Mouse (Mus musculus) adrenal gland, adult 8-10 months (tissue): ENCODE measurements around the gene Phyhd1. TPM values are rescaled to one million over a fixed set of nuclear protein-coding genes. Genes with fewer than 3 reads are reported as not detected.

Experiments used
- DNase-seq: peaks from one replicate; pipeline ENCODE4 v3.0.0; 2022
- total RNA-seq, 4 experiments: library from RNA; stranded (reverse); gene quantifications; 2 replicates each; pipeline ENCODE4 v1.2.4; 2022

Phyhd1 gene
- total RNA-seq, 4 experiments from 2014 or later, result 12.0 to 20.7 (median 15.4) TPM

DNA sequence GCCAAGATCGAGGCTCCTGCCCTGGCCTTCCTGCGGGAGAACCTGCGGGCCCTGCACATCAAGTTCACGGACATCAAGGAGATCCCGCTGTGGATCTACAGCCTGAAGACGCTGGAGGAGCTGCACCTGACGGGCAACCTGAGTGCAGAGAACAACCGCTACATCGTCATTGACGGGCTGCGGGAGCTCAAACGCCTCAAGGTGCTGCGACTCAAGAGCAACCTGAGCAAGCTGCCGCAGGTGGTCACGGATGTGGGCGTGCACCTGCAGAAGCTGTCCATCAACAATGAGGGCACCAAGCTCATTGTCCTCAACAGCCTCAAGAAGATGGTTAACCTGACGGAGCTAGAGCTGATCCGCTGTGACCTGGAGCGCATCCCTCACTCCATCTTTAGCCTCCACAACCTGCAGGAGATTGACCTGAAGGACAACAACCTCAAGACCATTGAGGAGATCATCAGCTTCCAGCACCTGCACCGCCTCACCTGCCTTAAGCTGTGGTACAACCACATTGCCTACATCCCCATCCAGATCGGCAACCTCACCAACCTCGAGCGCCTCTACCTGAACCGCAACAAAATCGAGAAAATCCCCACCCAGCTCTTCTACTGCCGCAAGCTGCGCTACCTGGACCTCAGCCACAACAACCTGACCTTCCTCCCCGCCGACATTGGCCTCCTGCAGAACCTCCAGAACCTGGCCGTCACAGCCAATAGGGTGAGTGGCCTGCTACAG lies 9.2 kb upstream of the Phyhd1 start:
- no peak for DNase-seq

GRCm38 (mm10) chr2:30257699-30258460 lies 8.1 kb upstream of the Phyhd1 start:
- DNase-seq, result no peak

GRCm38 (mm10) chr2:30258600-30258999 lies 7.4 kb upstream of the Phyhd1 start:
- DNase-seq, result no peak

GRCm38 (mm10) chr2:30259131-30260064 lies 6.6 kb upstream of the Phyhd1 start:
- DNase-seq, result no peak

GRCm38 (mm10) chr2:30261064-30261736 lies 4.8 kb upstream of the Phyhd1 start:
- DNase-seq, result no peak

GRCm38 (mm10) chr2:30261921-30262839 lies 3.8 kb upstream of the Phyhd1 start:
- no peak for DNase-seq

DNA sequence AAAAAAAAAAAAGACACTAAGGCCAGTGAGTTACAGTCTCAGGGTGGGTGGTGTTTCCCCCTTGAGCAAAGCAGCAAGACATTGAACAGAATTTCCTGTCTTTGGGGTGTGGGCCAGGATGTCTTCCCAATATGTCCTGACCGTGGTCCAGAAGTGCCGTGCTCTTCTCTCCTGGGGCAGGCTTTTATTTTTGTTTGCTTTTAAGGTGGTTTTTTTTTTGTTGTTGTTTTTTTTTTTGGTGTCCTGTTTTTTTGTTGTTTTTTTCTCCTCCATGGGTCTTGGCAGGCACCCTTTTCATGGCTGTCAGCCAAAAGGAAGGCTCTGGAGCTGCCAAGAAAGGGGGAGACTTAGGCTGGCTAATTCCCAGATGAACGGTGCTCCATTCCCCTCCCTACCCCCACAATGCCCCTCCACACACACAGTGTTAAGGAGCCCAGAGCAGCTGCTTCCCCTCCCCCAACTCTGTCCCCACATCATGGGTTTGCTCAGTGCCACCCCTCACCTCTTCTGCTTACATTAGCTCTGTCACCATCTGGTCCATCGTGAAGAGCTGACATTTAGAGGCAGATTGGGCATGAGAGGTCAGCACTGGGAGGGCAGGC lies 3.1 kb upstream of the Phyhd1 start:
- DNase-seq, result no peak

DNA sequence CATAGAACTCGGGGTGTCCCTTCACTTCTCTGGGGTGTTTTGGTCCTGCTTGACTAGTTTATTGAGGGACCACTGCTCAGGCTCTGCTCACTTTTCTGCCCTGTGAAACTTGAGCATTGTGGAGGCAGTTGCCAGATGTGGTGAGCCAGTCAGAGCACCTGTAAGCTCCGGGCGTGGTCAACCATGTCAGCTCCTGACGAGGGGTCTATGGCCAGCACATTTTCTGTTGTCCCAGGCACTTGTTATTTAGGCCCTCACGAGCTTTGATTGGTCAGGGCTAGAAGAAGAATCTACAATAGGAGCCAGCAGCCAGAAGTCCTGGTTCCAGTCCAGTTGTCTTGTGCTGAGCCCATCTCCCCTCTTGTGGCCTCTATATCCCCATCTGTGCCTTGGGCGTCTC lies 2.2 kb upstream of the Phyhd1 start:
- DNase-seq, result no peak

- DNase-seq, result no peak
These were observed 1.1 kb upstream of the Phyhd1 start for GRCm38 (mm10) chr2:30264671-30265519.

DNA sequence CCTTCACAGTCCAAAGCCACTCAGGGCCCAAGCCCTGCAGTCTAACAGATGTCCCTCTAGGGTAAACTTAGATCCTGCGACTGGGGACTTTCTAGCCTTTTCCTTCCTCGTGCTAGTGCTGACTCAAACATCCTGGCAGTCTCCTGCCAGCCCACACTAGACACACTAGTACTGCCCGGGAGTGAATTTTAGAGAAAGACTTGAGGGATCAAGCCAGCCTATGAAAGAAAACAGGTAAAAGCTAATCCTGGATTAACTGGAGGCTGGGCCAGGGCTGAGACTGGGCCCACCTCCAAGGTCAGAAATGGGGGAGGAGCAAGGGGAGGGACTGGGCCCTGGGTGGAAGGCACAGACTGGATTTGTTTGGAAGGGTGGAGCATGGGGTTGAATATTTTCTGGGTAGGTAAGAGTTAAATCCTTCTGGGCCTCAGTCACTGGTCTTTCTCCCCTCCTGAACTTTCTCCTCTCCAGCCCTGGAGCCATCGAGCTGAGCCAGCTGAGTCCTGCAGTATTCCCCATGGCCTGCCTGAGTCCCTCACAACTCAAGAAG lies 464 bp downstream of the Phyhd1 start:
- no peak for DNase-seq

DNA sequence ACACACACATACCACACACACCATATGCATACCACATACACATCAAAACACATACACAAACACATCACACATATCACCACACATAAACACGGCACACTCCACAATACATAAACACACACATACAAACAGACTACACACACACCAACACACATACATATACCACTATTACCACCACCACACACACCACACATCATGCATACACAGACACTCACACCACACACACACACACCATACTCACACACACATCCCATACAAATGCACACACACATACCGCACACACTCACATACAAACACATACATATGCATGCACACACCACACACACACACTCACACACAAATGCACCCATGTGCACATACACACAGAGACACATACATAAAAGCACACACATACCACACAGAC lies 1.5 kb downstream of the Phyhd1 start:
- no peak for DNase-seq

DNA sequence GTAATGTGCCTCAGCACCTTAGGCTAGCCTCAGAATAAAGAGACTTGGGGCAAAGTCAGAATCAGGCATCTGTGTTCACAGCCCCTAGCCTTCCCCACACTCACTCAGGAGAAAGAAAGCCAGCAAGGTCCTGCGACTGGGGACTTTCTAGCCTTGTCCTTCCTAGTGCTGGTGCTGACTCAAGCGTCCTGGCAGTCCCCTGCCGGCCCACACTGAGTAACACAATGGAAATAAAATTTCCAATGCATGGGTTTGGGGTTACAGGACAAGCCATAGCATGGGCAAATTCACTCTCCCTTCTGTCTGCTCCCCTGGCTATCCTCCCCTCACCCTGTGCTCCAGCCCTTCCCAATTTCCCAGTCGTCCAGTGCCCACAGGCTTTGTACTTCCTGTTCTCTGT lies 2.4 kb downstream of the Phyhd1 start:
- no peak for DNase-seq

GRCm38 (mm10) chr2:30269241-30269990 lies 3.4 kb downstream of the Phyhd1 start:
- no peak for DNase-seq

- peak; percentile 74 for DNase-seq
These were observed 4.1 kb downstream of the Phyhd1 start for GRCm38 (mm10) chr2:30270134-30270533.

DNA sequence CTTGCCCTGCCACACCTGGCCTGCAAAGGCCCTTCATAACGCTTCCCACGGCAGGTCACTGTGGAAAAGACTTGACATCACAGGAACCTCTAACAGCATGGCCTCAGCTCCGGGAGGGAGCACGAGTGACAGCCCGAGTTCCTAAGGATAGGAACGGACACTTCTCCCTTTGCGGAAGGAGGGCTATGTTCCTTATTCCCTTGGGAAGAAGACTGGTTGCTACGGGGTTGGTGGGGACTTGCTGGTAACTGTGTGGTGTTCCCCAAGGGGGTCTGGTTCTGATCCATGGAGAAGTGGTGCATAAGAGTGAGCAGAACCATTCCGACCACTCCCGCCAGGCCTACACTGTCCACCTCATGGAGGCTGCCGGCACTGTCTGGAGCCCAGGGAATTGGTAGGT lies 14.7 kb downstream of the Phyhd1 start, which contains the start of gene Gm28038:
Gene Gm28038 (plus strand): TSS at position 301 of the 400 bp plus-strand sequence.
- no peak for DNase-seq

DNA sequence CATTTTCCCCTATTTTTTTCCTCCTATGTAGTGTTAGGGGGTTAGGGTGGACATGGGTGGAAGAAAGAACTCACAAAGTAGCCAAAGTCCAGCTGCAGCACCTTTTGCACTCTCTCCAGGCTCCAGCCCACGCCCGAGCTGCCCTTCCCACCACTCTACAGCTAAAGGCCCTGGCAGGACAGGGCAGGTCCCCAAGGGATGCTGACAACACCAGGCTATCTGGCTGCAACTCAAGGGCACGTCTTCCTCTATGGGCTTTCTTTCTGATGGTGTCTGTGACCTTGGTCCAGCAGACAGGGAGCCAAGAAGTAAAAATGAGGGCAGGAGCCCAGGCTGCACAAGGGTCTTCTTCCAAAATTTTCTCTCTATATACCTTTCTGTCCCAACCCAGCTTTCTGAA lies 15.6 kb downstream of the Phyhd1 start:
- peak; percentile 67 for DNase-seq

DNA sequence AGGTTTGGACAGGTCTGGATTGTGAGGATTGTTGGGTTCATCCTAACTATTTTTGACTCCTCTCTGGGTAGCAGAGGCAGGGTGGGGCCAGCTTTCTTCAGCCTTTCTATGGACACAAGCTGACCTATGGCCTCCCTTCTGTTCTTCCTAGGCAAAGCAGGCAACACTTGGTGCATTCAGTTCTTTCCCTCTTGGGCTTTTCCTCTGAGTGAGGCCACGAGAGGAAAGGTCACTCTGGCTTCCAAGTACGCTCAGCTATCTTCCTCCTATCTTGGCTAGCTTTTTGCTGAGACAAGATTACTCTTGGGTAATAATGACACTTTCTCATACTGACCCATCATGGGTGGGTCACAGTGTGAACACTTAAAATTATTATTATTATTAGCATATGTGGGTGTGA lies 17.2 kb downstream of the Phyhd1 start:
- no peak for DNase-seq

GRCm38 (mm10) chr2:30285004-30285403 lies 19.0 kb downstream of the Phyhd1 start:
- no peak for DNase-seq
